Mouse (Mus musculus) thymus, postnatal 25 days (tissue): Measurements from ENCODE around the gene Usf2.

Experiments used
- DNase-seq: peaks from one replicate; pipeline ENCODE4 v3.0.0; 2022

Gene Usf2

GRCm38 (mm10) chr7:30909773-30910172 lies 46.8 kb downstream of the Usf2 start:
- no peak for DNase-seq

DNA sequence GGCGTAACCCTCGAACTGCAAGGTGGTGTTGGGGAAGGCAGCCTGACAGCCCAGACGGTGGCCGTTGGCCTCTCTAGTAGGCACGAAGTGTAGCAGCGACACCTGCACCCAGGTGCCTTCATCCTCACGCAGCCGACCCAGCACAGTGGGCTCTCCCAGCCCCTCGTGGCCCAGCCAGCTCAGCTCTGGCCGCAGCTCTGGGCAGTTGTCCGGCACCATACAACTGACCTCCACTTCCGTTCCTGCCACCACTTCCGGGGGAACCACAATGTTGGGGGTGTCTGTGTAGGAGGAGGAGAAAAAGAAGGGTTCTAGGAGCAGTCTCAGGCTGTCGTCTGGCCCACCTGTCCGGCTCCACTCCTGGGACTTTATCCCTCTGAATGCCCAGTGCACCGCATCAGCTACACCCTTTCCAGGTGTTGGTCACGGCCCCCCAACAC lies 47.6 kb downstream of the Usf2 start:
- DNase-seq, result no peak

- DNase-seq, result no peak
These were observed 48.2 kb downstream of the Usf2 start for GRCm38 (mm10) chr7:30908277-30908991.

DNA sequence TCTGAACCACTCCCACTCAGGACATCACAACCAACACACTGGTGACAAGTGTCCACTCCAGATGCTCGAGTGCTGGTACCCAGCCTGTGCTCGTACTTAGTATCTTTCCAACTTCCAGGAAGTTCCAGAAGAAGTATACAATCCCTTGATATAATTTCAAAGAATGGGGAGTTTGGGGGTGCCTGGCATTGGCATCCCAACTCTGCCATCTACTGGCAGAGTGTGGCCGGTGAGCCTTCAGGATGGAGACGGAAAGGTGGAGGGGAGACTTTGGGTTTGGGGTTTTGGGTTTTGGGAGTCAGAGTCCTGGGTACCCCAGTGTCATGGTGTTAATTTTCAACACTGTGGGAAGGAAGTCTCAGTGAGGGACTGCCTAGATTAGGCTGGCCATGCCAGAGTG lies 52.6 kb downstream of the Usf2 start:
- DNase-seq, result peak; percentile 18
